Mouse (Mus musculus) adrenal gland, postnatal 25 days (tissue): ENCODE data around the gene Lrrc57. TPM values are rescaled to one million over a fixed set of nuclear protein-coding genes. Genes with fewer than 3 reads are reported as not detected.

Experiments used
- DNase-seq: peaks from one replicate; pipeline ENCODE4 v3.0.0; 2021; ENCODE audit warnings: mixed read lengths
- long read RNA-seq: library from polyadenylated mRNA; stranded (forward); transcript quantifications from one replicate; pipeline ENCODE4 v2.0.0, GENCODE M21; 2021
- total RNA-seq: library from RNA; stranded (reverse); gene quantifications from 2 replicates; pipeline ENCODE4 v1.2.3, GENCODE M21; 2021

Lrrc57 gene
- 15.6 and 27.9 TPM in 2 replicates for total RNA-seq
- long read RNA-seq, transcript Lrrc57-202 (6 exons, 1,962 nt) = minor isoform, 6 of 42 reads
- long read RNA-seq, transcript Lrrc57-204 (6 exons, 1,961 nt) = major isoform, 7 of 42 reads
- long read RNA-seq, partial matches to known transcripts = 4 of 42 reads
- long read RNA-seq, other reads (novel, unspliced or antisense) = 23 of 42 reads

DNA sequence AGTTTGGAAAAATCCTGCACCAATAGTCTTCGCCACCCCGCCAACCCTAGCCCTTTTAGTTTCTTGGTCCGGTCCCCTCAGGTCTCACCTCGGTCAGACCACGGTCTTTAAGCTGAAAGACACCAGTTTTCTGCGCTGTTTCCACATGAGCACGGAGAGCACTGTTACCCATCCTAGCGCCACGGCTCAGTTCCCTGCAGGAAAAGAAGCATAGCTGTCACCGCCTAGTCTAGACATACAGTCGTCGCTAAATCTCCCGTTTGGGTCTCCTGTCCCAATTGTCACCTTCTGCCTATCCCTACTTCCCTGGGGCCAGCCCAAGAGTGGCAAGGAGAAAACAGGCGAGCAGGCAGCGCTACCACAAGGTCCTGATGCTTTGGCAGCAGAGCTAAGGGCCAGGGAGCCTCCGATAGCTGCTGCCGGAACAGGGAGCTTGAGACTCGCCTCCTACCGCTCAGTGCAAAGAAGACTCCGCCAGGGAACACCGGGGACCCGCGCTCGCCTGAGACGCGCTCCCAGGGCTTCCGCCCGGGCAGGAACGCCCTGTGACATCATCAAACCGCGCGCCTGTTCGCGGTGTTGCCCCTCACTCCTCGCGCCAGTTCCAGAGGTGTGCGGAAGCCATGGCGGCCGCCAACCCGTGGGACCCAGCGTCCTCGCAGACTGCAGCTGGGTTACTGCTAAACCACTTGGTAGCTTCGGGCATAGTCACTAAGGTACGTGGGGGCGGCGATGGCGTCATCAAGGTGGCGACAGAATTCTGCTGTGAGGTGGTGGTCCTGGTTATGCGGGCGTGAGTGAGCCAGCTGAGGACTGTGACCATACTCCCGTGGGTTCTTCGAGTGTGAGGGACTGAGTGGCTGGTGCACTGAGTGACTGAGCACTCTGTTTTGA, at the start of gene Lrrc57, which contains the start of gene Haus2:
TSS of gene Lrrc57 (minus strand) at position 691 of the 894 bp plus-strand sequence.
TSS of gene Haus2 (plus strand) at position 554 of the 894 bp plus-strand sequence.
- DNase-seq = peak; percentile 92

DNA sequence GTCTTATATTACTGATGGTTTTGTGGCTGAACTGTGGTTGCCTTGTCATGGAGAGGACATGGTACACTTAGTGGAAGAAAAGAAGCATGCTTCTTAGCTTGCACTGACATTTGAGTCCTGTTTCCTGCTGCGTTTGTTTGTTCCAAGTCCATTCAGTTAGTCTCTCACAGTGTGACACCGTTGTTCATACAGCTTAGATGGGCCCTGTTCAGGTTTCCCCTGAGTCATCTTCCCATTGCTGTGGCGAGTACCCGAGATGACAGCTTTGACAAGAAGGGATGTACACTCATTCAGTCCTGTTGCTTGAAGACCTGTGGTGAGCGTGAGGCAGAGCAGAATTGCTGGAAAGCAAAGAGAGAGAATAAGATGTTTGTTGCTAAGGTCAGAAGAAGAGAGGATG, 49.2 kb upstream of the Lrrc57 start:
- no peak for DNase-seq

DNA sequence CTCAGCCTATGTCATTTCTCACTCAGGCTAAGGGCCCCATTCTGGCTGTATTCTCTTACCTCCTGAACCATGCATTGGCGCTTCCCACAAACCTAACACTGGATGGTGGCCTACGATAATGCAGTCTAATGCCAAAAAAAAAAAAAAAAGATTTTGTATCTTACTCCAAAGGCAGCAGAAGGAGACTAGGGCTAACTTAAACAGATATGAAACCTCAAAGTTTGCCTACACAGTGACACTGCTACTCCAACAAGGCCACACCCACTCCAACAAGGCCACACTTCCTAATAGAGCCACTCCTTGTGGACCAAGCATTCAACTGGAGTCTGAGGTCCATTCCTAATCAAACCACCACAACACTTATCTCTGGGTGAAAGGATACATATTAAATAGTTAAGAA, 47.4 kb upstream of the Lrrc57 start:
- DNase-seq = no peak

DNA sequence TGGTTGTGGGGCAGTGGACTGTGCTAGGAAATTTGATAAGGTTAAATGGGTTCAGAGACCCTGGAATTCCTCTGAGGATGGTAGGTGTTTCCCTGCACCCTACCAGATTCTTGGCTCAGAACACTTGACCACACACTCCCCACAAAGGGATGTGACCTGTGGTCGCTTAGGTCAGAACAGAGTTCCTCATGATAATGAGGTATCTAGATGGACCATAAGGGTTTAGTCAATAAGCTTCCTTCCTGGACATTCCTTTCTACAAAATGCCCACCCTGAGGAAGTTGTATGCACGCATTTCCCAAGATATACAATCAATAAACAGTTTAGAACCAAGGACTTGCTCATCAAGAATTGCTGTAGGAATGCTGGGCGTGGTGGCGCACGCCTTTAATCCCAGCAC, 46.6 kb upstream of the Lrrc57 start:
- DNase-seq = no peak

DNA sequence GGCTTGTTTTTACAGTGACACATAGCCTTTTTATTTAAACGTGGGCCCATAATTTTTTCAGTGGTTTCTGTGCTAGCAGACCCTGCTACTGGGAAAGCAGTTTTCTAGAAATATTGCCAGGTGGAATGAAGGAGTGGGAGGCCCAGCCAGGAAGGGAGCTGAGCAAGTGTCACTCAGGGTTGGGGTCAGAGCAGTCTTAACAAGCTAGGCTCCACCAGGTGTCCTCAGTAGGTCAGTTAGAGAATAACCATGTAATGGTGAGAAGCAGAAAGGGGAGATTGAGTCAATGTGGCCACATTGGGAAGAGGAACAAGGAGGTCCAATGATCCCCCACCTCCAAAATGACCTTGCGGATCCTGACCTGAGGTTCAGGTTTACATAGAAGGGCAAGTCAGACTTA, 45.4 kb upstream of the Lrrc57 start:
- no peak for DNase-seq

DNA sequence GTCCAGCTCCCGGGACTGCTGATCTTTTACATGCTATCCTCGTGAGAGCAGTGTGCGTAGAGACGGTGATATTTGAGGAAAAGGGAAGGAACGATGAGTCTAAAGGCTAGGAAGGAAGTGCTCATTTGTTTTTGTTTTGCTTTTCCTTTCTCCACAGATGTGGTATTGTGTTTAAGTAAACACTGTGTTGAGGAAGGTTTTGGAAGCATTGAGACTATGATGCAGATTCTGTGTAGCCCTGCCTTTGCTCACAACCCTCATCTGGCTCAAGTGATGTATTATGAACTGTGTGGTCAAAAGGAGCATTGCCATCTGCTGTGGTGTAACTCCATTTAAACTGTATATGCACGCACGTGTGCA, 43.6 kb upstream of the Lrrc57 start:
- DNase-seq = no peak

DNA sequence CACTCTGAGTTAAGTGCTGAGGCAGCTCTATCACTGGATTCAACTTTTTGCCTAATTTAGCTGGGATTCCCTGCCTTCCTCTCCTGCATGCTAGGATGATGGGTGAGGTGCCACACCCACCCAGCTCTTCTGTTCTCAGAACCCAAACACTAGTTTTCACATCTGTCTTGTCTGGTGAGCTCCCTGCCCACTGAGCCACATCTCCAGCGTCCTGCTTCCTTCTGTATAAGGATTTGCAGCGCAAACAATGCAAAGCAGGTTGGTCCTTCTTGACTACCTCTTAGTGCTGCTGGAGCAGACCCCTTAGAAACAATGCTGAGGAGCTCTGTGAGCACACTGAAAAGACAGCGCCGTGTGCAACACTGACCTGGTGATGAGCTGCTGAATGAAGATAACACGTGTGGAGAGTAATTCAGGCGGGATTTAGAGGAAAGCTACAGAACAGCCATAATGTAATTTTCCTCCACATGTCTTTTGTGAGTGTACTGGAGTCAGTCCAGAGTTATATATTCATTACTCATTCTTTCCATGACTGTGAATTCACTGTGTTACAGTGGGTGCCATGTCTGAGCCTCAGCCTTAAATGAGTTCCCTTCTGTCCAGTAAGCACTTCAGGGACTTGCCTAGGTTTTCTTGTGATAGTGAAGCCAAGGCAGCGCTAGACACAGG, 43.1 kb upstream of the Lrrc57 start:
- no peak for DNase-seq

DNA sequence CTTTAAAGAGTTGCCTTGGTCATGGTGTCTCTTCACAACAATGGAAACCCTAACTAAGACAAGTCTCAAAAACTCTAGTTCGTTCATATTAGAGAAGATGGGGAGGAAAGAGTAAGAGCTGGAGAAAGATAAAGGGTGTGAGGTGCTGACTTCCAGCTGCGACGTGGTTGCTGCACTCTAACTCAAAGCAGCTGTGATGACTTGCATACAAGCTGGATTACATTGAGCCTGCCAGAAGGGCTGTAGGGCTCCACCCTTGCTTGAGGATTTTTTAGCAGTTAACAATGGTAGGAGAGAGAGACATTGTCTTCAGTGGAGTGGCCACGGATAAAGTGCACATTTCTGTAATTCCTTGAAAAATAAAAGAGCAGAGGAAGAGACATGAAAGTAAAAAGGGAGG, 37.5 kb upstream of the Lrrc57 start:
- no peak for DNase-seq

DNA sequence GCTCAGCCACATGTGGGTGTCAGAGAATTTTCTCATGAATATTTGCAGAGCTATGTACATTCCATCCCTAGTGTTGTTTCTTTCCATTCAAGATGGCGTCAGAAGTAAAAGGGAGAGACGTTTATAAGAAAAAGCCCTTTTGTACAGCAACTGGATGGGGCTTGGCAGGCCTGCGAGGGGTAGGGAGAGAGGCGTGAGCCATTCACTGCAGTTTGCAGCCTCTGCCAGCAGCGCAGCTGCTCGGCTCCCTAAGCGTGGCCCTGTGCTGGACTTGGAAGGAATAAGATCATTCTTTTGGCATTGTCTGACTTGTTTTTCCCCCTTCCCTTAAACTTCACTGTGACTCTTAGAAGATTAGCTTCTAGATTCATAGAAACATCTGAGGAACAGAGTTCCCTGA, 34.5 kb upstream of the Lrrc57 start:
- DNase-seq = no peak

DNA sequence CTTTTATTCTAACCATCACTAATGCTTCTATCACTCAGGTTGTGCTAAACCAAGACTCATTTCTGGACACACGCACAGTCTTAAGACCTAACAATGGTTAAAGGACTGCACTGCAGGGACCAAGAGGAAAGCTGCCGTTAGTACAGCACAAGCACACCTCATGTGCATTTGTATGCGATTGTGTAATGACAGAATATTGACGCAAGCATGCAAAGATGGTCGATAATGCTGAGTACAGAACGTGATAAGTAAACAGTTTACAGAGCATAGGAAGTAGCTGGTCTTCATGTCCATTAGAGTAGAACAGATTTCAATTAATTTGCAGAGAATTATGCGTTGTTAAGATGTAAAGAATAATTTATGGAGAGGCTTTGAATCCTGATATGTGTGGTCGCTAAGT, 31.5 kb upstream of the Lrrc57 start:
- DNase-seq = no peak

DNA sequence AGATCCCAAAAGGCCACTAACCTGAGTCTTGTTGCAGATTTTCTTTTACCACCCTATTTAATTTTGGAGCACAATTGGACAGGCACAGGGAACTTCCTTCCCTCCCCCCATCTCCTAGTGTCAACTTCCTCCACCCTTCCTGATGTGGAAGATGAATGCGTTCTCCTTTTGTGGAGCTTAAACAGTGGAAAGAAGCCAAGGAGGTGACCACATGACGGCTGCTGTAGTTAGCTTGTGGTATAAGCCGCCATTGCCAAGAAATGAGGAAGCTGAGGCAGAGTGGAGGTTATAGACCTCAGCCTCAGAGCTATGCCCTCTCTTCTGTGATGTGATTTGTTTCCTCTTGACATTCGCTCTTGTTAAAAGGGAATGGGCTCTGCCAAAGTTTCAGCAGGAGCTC, 22.6 kb upstream of the Lrrc57 start:
- no peak for DNase-seq

DNA sequence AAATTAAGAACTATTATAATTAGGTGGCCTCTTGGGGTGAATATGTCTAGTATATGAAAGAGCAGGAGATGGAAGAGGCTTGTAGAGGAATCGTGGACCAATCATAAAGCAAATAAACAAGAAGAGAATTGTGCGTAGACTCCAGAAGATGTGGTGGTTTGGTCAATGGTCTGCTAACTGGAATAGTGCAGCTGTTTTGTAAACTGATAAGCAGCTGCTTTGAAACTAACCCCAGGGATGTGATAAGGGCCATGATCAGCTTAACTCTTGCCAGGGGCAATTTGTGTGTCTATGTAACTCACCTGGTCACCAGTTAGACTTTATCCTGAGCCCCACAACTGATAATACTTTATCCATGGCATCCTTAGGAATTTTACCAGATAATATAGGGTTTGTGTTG, 22.2 kb upstream of the Lrrc57 start:
- no peak for DNase-seq

DNA sequence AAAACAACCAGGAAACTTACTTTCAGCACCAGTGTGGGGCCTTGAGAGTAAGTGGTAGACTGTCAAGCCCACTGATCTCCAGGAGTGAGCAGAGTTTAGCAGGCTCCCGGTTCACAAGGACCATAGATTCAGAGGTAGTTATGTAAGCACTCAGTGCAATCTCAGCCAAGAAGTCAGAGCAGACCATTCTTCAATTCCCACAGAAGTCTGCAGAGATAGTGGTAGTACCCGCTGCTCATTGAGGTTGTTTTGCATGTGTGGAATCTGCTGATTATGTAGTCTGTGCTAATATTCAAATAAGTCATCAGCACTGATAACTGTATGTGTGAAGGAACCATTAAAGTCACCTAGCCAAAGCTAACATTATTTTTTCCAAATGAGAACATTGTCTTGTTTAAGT, 21.3 kb upstream of the Lrrc57 start:
- DNase-seq = no peak

DNA sequence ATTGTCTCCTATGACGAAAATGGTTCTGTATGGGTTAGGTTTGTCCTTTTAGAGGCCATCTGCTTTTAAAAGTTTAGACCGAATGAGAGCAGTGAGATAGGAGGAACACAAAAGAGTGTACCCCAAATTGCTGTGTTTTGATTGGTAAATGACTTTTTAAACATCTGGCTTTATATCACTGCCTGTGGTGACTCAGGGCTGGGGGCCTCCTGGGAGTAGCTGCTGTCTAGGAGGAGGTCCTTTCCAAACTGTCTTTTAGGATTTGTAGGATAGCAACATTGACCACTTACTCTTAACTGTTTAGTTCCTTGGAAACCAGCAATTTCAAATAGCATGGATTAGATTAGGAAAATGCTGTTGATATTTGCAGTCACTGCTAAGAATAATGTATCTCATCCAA, 20.9 kb upstream of the Lrrc57 start:
- DNase-seq = no peak

DNA sequence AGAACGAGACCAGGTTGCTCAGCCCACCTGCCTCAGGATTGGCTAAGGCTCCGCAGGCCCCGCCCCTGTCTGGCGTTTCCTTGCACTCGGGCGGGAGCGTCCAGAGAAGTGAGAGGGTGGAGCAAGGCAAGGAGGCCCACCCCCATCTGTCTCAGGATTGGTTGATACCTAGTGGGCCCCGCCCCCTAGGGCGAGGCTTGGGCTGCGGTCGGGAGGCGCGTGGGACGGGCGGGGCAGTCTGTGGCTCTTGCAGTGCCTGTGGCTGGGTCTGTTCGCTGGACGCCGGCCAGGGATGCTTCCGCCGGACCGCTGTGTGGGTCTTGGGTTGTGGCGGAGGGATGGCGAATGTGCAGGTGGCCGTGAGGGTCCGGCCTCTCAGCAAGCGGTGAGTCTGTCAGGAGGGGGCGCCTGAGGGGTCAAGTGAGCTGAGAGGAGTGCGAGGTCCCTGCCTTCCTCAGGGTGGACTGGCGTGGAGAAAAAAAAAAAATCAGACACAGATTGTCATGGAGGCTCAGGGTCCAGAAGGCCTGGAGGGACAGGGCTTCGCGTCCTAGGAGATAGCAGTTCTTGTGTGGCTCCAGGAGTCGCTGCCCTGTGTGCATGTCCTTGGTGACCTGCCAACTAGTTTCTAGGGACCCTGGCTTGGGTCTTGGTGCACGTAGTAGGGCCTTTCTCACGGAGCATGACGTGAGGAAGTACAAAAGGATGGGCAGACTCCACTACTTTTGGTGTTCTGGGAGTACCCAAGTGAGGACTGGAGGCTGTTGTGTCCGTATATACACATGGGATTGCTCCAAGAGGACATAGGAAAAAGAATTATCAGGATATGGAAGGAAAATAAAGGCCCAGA, 19.8 kb upstream of the Lrrc57 start, which contains the start of gene Stard9:
TSS of gene Stard9 (plus strand) at position 236 of the 850 bp plus-strand sequence.
- peak; percentile 97 for DNase-seq

DNA sequence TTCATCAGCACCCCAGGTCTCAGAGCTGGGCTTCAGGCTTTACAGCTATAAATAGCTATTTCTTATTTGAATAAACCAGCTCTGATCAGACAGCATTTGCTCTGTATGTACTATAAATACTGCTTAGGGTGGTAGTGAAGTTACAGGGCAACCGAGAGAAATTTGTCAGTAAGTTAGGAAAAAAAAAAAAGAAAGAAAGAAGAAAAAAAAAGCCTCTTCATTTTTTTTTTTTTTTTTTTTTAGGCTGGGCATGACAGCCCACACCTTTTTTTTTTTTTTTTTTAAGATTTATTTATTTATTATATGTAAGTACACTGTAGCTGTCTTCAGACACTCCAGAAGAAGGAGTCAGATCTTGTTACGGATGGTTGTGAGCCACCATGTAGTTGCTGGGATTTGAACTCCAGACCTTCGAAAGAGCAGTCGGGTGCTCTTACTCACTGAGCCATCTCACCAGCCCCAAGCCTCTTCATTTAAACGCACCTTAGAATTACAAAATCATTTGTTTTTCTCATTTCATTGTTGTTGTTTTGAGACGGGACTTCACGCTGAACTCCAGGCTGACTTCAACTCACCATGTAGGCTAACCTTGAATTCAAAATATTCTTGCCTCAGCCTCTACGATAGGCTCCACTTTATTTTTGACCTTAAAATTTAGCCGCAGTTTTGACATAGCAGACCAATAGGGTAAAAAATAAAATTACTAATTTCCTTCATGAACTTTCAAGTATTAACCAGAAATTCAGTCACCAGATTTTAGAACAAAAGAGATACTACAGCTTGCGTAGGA, 19.0 kb upstream of the Lrrc57 start:
- DNase-seq = no peak

DNA sequence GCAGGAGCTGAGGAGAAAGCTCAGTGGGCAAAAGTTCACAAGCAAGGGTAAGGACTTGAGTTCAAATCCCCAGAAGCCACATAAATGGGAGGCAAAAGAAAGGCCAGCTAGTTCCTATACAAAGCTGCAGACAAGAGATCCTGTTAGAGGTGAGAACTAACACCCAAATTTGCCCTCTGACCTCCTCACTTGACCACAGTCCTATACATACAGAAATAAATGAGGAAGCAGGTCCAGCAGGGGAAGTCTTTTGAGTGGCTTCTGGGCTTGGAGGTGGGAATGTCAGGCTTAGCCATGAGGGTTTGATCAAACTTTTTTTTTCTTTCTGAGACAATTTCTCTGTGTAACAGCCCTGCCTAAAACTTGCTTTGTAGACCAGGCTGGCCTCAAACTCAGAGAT, 13.6 kb upstream of the Lrrc57 start:
- no peak for DNase-seq

DNA sequence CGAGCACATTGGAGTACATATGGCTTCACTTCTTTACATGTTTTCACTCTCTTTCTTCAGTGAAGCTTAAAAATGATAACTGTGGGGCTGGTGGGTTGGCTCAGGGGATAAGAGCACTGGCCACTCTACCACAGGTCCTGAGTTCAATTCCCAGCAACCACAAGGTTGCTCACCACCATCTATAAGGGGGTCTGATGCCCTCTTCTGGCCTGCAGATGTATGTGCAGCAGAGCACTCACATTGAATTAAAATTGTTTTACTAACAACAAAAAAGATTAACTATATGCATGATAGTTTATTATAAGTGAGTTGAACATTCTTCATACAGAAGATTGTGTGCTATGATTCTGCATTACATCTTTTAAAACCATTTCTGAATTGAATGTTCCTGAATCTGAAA, 10.2 kb upstream of the Lrrc57 start:
- no peak for DNase-seq

DNA sequence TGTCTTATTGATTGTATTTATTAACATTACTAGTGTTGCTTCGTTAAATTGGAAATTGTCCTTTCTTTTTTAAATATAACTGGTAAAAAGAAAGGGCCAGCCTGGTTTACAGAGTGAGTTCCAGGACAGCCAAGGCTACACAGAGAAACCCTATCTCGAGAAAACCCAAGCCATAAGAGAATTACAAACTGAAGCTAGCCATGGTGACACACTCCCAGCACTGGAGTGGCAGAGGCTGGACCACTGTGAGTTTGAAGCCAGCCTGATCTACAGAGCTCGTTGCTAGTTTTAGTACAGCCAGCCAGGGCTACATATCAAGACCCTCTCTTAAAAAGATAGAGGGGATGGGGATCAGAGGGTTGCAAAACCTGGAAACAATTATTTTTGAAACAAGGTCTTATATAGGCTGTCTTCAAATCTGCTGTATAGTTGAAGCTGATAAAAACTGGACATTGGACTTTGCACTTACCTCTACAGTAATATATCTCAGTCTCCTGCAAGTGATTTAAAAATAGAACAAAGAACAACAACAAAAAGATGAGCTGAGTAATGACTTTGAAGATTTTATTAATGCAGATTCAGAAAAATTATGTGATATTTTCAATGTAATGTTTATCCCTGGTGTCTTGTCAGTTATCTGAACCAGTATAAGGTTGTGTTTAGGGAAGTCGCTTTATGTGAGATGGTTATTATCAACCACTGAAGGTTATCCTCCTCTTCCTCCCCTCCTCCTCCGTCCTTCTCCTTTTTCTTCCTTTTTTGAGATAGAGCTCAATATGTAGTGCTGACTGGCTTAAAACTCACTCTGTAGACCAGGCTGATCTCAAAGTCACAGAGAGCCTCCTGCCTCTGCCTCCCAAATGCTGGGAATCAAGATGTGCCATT, 7.2 kb upstream of the Lrrc57 start:
- DNase-seq = no peak

DNA sequence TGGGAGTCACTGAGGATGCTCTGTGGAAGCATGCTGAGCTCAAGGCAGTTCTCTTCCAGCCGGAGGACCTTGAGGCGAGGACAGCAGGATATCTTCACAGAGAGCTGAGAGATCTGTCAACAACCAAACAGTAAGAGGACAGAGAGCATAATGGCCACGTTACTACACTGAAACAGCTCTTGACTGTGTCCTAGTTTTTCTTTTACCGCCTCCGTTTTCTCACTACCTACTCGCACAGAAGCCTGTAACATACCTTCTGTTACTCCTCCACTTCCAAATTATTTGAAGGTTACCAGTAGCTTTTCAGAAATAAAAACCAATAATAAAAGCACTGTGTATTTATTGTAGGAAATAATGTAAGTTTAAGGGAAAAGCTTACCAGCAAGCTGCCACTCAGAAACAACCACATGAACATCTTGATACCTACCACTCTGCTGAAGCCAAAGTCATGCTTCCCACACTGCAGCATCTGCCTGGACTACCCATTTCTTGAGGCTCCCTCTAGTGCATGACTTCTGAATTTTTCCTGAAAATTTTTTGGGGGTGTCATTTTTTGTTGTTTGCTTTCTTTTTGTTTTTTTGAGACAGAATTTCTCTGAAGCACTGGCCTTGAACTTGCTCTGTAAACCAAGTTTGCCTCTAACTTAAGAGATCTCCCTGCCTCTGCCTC, 3.2 kb downstream of the Lrrc57 start:
- no peak for DNase-seq
